Mouse (Mus musculus): Measurements from ENCODE around the gene Rasgef1b. TPM values are rescaled to one million over a fixed set of nuclear protein-coding genes. Genes with fewer than 3 reads are reported as not detected.

The Rasgef1b gene
- total RNA-seq, 2 experiments from 2014 or later: 0.32 to 0.52 TPM

GRCm38 (mm10) chr5:99320783-99321182, 408.1 kb downstream of the Rasgef1b start:
- no peak for DNase-seq (ENCODE audit: low spot score)

GRCm38 (mm10) chr5:99297939-99298338, 430.9 kb downstream of the Rasgef1b start:
- no peak for DNase-seq (ENCODE audit: low spot score)

- no peak for DNase-seq (ENCODE audit: low spot score)
These were observed 432.5 kb downstream of the Rasgef1b start for GRCm38 (mm10) chr5:99296348-99296747.

GRCm38 (mm10) chr5:99292287-99292851, 436.5 kb downstream of the Rasgef1b start:
- no peak for DNase-seq (ENCODE audit: low spot score)

- DNase-seq (ENCODE audit: low spot score): no peak
These were observed 437.6 kb downstream of the Rasgef1b start for GRCm38 (mm10) chr5:99291084-99291830.

GRCm38 (mm10) chr5:99288262-99288661, 440.6 kb downstream of the Rasgef1b start:
- DNase-seq (ENCODE audit: low spot score): no peak

GRCm38 (mm10) chr5:99287647-99288185, 441.1 kb downstream of the Rasgef1b start:
- DNase-seq (ENCODE audit: low spot score): no peak

GRCm38 (mm10) chr5:99286575-99286974, 442.3 kb downstream of the Rasgef1b start:
- DNase-seq (ENCODE audit: low spot score): no peak

GRCm38 (mm10) chr5:99286024-99286423, 442.8 kb downstream of the Rasgef1b start:
- no peak for DNase-seq (ENCODE audit: low spot score)

GRCm38 (mm10) chr5:99284369-99284768, 444.5 kb downstream of the Rasgef1b start:
- DNase-seq (ENCODE audit: low spot score): no peak

- DNase-seq (ENCODE audit: low spot score): no peak
These were observed 445.2 kb downstream of the Rasgef1b start for GRCm38 (mm10) chr5:99283636-99284035.

- no peak for DNase-seq (ENCODE audit: low spot score)
These were observed 448.3 kb downstream of the Rasgef1b start for GRCm38 (mm10) chr5:99280536-99280935.

- no peak for DNase-seq (ENCODE audit: low spot score)
These were observed 449.7 kb downstream of the Rasgef1b start for GRCm38 (mm10) chr5:99279016-99279757.

- DNase-seq (ENCODE audit: low spot score): no peak
These were observed 450.5 kb downstream of the Rasgef1b start for GRCm38 (mm10) chr5:99278364-99278763.

GRCm38 (mm10) chr5:99277536-99277935, 451.3 kb downstream of the Rasgef1b start:
- DNase-seq (ENCODE audit: low spot score): no peak

- no peak for DNase-seq (ENCODE audit: low spot score)
These were observed 454.7 kb downstream of the Rasgef1b start for GRCm38 (mm10) chr5:99274119-99274563.

GRCm38 (mm10) chr5:99271531-99271930, 457.3 kb downstream of the Rasgef1b start:
- DNase-seq (ENCODE audit: low spot score): no peak

GRCm38 (mm10) chr5:99269131-99269530, 459.7 kb downstream of the Rasgef1b start:
- no peak for DNase-seq (ENCODE audit: low spot score)

GRCm38 (mm10) chr5:99267338-99267737, 461.5 kb downstream of the Rasgef1b start:
- no peak for DNase-seq (ENCODE audit: low spot score)

- DNase-seq (ENCODE audit: low spot score): no peak
These were observed 462.6 kb downstream of the Rasgef1b start for GRCm38 (mm10) chr5:99266301-99266700.

GRCm38 (mm10) chr5:99262197-99262920, 466.5 kb downstream of the Rasgef1b start:
- no peak for DNase-seq (ENCODE audit: low spot score)

Data from gastrocnemius, adult 18-20 months (tissue).